Mouse (Mus musculus) brown adipose tissue, adult 24 weeks (tissue): ENCODE results near the gene Dis3l. TPM values are rescaled to one million over a fixed set of nuclear protein-coding genes. Genes with fewer than 3 reads are reported as not detected.
"Not testable (repeated sequence)": the region's sequence is repeated elsewhere in the genome, so short reads cannot be mapped to it uniquely, and the experiment has no call there.

Experiments used
- H3K27ac ChIP-seq: fragments of 200-500 bp; replicated peaks from 2 replicates; pipeline ENCODE4 v1.5.1; 2012; ENCODE audit warnings: low read depth, mild to moderate bottlenecking, low read length
- H3K4me1 ChIP-seq: fragments of 200-500 bp; 2 replicates; pipeline ENCODE4 v1.6.1; 2012; ENCODE audit warnings: low read length, mixed read lengths; ENCODE audit not compliant: control insufficient read depth, insufficient read depth, insufficient read length
- H3K4me3 ChIP-seq: fragments of 200-500 bp; 2 replicates; pipeline ENCODE4 v1.5.1; 2012; ENCODE audit warnings: low read depth, mild to moderate bottlenecking, low read length, moderate library complexity; ENCODE audit not compliant: insufficient read depth
- polyA plus RNA-seq: library from polyadenylated mRNA; stranded (reverse); fragments of >200 nt; gene quantifications from 2 replicates; pipeline ENCODE4 v1.2.4, GENCODE M21; 2012; ENCODE audit not compliant: missing spikeins, insufficient read depth, insufficient read length

Gene Dis3l
- polyA plus RNA-seq, 1 experiment, result 18.0 TPM

DNA sequence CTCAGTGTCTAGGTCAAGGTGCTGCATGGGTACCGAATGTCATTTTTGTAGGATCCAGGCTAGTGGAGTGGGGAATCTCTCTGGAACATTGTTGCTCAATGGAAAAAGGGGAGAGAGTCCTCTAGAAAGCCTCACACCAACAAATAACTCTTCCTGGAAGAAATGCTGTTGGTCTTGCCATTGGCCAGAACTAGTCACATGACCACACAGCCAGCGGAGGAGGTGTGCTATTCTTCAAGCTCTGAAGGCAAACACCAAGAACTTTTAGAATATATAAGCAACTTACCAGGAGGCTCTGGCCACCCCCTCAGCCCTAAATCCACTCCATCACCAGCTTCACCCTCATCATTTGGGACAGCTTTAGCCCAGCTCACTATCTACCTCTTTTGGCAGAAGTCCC is 2.6 kb upstream of the Dis3l start:
- H3K4me3 ChIP-seq, result no peak overlapping the region
- no peak overlapping the region for H3K27ac ChIP-seq
- no peaks in the 10 kb centered on the region for H3K4me1 ChIP-seq

DNA sequence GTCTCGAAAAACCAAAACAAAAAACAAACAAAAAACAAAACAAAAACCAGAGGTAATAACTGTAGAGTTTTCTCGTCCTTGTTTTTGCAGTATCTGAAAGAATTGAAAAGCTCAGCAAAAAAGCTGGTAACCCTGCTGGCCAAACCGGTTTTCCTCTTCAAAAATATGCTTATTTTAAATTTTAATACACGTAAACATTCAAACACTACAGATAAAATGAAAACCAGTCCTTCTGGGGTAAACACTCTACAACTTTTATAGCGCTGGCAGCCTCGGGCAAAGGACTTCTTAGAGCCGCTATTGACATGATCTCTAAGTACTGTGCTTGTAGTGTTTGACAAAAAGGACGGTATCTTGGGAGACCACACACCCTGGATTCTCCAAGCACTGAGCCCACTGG is 583 bp upstream of the Dis3l start:
- Histone ChIP-seq H3K4me3 (0 out of 2 replicates have a peak overlapping the region, but pooled peaks have one; percentile 90), H3K27ac (no peak overlapping the region), H3K4me1 (no peaks in the 10 kb centered on the region)

DNA sequence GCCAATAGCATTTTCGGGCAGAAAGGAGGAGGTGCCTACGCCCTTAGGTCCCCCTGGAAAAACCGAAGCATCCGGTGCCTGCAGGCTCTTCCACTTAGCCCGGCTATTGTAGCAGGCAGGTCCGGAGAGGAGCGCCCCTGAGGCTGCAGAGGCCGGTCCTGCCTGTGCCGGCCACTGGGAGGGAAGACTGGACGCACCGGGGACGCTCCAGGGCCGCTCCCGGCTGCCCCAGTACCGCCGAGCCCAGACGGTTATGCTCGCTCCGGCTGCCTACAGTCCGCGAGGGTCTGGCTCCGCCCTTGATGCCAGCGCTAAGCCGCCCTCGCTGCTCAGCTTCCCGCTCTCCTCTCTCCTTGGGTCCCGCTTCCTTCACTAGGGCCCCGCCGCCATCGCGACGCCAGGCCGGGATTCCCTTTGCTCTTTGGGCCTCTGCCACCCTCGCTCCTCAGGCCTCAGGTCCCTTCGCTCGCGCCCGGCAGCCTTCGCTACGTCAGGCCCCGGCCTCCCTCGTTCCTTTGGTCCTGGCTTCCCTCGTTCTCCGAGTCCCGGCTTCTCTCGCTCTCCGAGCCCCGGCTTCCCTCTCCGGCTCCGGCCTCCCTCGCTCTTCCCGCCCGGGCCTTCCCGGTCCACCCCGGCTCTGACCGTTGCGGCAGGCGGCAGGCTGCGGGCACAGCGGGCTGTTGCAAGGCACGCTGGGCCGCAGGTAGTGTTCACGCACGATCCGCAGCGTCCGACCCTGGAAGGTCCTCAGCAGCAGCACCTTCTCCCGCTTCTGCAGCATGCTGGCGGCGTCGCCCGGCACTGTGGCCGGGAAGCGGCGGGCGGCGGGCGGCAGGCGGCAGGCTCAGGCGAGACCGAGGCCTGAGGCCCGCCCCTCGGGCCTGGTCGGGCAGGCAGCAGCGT is 486 bp downstream of the Dis3l start:
- H3K4me1 ChIP-seq, result no peaks in the 10 kb centered on the region
- peak overlapping the region; percentile 90 for H3K4me3 ChIP-seq
- H3K27ac ChIP-seq, result peak overlapping the region; percentile 96

DNA sequence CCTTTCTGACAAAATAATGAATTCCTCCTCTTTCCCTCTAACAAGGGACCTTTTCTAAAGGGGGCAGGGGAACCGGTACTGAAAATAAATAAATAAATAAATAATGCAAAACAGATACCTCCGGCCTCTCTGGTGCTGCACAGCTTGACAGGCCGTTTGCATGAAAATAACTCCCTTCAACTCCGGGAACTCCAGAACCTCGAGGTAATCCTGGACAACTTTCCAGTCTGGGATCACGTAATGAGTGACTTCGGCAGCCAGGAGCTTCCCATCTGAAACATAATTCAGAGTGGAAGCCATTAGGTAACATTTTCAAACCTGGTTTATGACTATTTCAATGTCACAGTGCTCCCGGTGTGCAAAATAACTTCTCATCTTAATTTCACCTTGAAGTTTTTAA is 1.7 kb downstream of the Dis3l start:
- Histone ChIP-seq H3K4me1 (no peaks in the 10 kb centered on the region), H3K27ac (no peak overlapping the region), H3K4me3 (0 out of 2 replicates have a peak overlapping the region, but pooled peaks have one; percentile 90)

DNA sequence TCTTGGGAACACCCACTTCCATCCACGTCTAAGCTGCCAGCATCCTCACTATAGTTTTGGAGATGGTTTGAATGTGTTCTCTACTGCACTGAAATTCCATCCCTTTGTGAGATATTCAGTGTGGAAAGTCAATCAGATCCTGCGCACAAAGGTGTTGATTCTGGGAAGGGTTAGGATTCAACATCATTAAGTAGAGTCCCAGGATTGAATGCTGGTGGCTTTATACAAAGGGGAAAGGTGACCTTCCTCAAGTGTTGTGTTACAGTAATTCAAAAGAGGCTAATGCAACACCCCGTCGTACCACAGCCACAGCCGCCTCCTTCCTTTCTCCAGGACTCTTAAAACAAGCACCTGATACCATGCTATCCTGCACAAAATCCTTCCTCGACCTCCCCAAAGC is 5.3 kb downstream of the Dis3l start:
- Histone ChIP-seq H3K4me3 (no peak overlapping the region), H3K4me1 (no peaks in the 10 kb centered on the region), H3K27ac (no peak overlapping the region)

DNA sequence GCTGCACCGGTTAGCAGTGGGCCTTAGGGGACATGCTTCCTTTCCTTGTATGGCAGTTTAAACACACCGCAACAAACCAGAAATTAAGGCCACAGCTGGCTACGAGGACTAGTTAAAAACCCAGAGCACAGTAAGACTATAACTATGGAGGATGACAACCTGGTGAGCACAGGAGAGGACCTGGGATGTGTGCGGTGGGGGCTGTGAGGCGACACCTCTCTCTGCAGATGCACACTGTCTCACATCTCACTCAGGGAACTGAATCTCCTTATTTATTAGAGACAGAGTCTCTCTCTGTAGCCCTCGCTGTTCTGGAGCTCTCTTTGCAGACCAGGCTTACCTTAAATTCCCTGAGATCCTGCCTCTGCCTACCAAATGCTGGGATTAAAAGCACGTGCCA is 17.1 kb downstream of the Dis3l start:
- no peaks in the 10 kb centered on the region for H3K4me1 ChIP-seq

DNA sequence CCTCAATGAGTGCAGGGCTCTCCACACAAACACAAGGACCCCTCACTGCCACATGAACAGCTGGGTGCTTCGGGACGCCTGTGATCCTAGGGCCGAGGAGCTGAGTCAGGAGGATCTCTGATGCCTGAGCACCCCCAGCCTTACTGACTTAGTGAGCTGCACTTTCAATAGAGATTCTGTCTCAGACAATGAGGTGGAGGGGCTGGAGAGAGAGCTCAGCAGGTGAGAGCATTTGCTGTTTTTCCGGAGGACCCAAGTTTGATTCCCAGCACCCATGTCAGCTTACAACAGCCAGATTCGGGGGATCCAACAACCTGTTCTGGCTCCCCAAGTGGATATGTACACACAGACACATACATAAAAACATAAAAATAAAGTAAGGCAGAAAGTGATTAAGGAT is 24.1 kb downstream of the Dis3l start:
- H3K4me3 ChIP-seq, result no peak overlapping the region
- H3K27ac ChIP-seq, result no peak overlapping the region
- no peaks in the 10 kb centered on the region for H3K4me1 ChIP-seq

More for the DNA sequence above, 17.1 kb downstream of the Dis3l start:
- Histone ChIP-seq H3K4me3 (no peak overlapping the region), H3K27ac (no peak overlapping the region)

DNA sequence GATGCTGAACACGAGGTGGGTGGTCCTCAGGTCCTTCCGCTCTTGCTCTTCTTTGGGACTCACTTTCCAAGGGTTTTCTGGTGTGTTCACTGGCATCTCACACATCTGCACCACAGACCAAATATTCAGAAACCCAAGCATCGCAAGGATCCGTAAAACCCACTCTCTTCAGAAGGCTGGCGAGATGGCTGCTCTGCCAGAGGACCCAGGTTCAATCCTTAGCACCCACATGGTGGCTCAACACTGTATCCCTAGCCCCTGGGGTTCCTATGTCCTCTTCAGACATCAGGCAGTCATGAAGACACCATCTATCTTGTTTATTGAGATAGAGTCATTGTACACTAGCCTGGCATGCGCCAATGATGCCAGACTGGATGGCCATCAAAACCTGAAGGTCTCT is 26.4 kb downstream of the Dis3l start:
- no peak overlapping the region for H3K4me3 ChIP-seq
- no peak overlapping the region for H3K27ac ChIP-seq
- no peaks in the 10 kb centered on the region for H3K4me1 ChIP-seq

DNA sequence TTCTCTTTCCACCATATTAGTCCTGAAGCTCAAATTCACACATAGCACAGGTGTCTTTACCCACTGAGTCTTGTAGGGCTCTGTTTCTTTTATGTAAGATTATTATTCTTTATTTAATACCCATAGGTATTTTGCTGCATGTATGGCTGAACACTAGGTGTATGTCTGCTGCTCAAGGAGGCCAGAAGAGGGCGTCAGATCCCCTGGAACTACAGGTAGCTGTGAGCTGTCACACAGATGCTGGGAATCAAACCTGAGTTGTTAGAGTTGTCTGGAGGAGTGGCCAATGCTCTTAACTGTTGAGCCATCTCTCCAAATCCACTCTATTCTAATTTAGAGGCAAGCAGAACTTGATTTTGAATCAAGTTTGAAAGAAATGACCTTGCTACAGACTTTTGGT is 29.0 kb downstream of the Dis3l start:
- Histone ChIP-seq H3K4me1 (no peaks in the 10 kb centered on the region), H3K27ac (no peak overlapping the region), H3K4me3 (no peak overlapping the region)

DNA sequence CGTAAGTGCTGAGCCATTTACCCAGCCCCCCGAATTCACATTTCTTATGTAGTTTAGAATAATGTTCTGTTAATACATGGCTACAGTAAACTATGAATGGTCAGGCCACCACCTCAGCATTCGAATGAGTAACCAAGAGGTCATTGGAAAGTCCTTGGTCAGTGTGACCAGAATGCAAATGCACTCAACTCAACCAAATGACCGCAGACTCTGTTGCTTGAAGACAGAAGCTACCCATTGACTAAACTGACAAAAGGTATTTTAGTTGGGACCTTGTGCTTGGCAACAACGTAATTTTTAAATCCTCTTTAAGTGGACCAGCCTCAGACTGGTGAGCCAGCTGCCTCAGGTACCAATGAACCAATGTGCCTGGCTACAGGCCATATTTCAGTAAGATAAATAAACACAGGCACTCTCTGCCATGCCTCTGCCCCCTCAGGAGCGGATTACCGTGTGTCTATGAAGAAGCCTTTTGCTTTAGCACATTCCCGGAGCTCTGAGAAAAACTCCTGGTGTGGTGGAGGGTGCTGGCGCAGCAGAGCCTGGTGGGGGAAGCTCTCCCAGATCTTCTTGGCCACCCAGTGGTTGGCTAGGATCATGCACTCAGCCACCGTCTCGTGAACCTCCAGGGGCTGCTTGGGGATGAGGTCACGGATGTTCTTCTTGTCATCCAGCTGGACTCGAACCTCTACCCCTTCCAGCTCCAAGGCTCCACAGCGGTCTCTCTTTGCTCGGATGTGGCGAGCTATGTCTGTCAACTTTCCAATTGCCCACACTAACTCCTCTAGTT is 29.9 kb downstream of the Dis3l start:
- no peak overlapping the region for H3K4me3 ChIP-seq
- no peak overlapping the region for H3K27ac ChIP-seq
- no peaks in the 10 kb centered on the region for H3K4me1 ChIP-seq

DNA sequence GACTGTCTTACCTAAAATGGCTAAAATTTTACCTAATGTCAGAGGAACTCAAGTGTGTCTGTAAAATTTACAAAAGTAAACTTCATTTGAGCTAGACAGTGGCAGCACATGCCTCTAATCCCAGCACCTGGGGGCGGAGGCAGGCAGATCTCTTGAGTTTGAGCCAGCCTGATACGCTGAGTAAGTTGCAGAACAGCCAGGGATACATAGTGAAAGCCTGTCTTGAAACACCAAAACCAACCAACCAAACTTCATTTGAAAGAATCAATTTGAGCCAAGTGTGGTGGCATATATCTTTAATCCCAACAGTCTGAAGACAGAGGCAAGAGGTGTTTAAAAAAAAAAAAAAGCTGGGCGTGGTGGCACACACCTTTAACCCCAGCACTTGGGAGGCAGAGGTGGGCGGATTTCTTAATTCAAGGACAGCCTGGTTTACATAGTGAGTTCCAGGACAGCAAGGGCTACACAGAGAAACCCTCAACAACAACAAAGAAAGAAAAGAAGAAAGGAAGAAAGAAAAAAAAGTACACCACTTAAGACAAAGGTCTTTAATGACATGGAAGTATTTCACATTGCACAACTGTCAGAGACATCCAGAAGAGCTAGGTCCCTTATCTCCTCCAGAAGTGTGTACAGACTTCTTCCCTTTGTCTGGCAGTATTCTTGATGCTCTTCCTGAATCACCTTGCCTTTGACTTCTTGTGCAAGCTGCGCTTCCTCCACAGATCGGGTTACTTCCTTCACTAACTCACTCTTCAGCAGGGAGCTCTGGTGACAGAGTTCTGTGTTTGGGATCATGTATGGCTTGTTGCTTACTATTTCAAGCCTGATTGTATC is 34.4 kb downstream of the Dis3l start:
- Histone ChIP-seq H3K4me1 (no peaks in the 10 kb centered on the region), H3K27ac (no peak overlapping the region), H3K4me3 (no peak overlapping the region)

DNA sequence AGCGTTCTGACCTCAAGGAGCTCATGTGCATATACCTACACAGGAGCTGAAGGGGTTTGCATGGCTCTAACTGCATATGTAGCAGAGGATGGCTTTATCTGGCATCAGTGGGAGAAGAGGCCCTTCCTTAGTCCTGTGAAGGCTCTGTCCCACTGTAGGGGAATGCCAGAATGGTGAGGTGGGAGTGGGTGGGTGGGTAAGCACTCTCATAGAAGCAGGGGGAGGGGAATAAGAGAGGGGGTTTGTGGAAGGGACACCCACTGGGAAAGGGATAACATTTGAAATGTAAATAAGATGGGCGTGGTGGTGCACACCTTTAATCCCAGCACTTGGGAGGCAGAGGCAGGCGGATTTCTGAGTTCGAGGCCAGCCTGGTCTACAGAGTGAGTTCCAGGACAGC is 38.0 kb downstream of the Dis3l start:
- H3K4me3 ChIP-seq, H3K27ac ChIP-seq, H3K4me1 ChIP-seq: not testable (repeated sequence)

DNA sequence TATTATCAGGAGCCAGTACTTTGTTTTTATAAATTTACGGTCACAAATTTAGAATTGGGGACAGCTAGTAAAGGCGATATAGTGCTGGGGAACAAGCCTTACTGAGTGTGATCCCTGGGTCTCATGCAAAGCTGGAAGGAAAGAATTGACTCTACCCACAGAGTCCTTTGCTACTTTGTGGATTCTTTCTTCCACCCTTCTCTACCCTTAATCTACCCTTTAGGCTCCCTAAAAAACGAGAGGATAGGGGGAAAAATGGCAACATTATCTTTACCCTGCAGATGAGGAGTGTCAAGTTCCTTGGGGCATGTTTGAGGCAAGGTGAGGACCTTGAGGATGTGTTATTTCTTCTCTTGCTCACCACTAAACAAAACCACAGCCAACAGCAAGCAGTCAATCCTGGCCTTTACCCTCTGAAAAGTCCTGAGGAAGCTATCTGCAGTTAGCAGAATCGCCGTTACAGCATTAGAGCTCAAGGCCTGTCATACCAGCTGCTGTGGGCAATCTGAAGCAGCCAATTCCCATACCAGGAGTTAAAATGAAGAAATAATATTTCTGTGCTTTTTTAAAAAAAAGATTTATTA is 58.6 kb downstream of the Dis3l start:
- 0 out of 2 replicates have a peak, but pooled peaks cover 2% of the 10 kb centered on the region for H3K4me1 ChIP-seq
- peak overlapping the region; percentile 81 for H3K4me3 ChIP-seq
- no peak overlapping the region for H3K27ac ChIP-seq

DNA sequence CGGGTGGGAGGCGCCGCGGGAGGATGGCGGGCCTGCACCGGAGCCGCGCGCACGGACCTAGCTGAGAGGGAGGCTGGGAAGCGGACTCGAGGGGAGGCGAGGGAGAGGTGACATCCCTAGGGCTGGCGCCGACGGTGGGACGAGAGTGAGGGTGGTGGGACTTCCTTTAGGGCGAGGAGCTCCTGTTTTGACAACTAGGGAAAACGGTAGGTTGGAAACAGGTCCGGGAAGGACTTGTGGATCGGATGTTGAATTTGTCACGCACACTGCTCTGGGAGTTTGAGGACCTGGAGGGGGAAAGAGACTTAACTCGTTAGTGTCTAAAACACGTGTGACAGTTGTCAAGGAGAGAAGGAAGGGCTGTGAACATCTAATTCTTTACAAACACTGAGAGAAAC is 59.3 kb downstream of the Dis3l start:
- Histone ChIP-seq H3K4me3 (peak overlapping the region; percentile 81), H3K4me1 (0 out of 2 replicates have a peak, but pooled peaks cover 2% of the 10 kb centered on the region), H3K27ac (no peak overlapping the region)
